Mouse (Mus musculus): ENCODE measurements around the gene Cntn4.

DNA sequence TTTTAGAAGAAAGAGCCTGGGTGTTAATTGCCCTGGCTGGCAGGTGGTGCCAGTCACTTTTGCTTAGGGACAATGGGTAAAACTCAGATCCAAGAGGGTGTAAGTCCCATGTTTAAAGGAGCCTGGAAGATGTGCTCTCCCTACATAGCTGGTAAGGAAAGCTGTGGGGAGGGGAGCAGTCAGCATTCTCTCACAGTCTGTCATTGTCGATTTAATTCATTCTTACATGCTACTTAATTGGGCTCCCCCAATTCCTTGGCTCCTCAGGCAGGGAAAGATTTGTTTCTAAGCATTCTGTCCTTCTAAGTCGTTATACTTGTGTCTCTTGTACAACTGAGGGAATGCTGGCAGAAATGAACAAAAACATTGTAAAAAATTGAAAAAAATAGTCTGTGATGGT is 4.0 kb downstream of the Cntn4 start:
- TF ChIP-seq POLR2A (IDR thresholded peaks at IDR 0.05; ENCODE audit: borderline replicate concordance, extremely low read depth, low read depth, low read length) (no peak), CTCF (IDR thresholded peaks at IDR 0.05; ENCODE audit: insufficient read depth, low read length) (no peak)
